Mouse (Mus musculus) small intestine, adult 2 months (tissue): ENCODE measurements at regions not wholly inside any gene's neighbourhood (a gene's known extent, or its start where the extent isn't known, plus 50 kb on each side); places are given as distances from the start of the nearest gene placed in this dataset.

Experiments
- CTCF ChIP-seq: fragments of 200-500 bp; IDR thresholded peaks from 2 replicates; pipeline ENCODE4 v1.5.1; 2012; ENCODE audit warnings: low read depth, mild to moderate bottlenecking, control low read depth, inconsistent platforms, low read length, moderate library complexity, mixed read lengths; ENCODE audit not compliant: insufficient replicate concordance, insufficient read length; ENCODE audit errors: extremely low read depth
- POLR2A ChIP-seq: fragments of 200-500 bp; IDR thresholded peaks from 2 replicates; pipeline ENCODE4 v1.6.1; 2012; ENCODE audit warnings: low read depth, mild to moderate bottlenecking, control low read depth, inconsistent platforms, low read length, moderate library complexity

DNA sequence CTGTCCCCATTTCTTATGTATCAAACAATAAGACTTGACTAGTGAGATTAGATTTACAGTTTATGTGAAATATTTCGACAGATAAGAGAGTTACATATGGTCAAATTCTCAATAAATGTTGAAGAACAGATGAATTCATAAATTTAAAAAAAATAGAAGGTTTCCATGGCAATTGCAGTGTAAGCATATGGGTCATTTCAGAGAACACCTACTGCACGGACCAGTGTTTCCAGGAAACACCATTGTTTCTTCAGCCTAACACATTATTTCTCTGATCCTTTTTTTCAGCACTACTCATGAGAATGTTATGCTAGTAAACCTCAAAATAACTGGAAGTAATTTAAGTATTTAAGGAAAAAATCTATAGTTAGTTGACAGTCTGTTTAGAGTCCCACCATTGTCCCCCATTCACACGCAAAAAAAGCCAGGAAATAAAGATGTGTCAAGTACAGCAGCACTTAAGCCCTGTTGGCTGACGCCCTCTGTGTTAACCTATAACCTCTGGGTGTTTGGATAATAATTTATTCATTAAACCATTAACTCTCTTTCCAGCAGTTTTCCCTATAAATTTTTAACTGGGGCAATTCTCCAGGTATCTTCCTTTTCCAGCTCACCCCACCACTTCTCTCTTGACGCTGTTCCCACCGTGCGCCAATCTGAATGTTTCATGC lies 1160.9 kb upstream of the Adgrl2 start:
- TF ChIP-seq CTCF (no peak), POLR2A (no peak)
